Mouse (Mus musculus) natural killer cell, adult 2 months (primary cell): ENCODE measurements around the gene Igflr1.

Source experiments
- DNase-seq, 2 experiments: peaks; one replicate each; pipeline ENCODE4 v3.0.0; 2022; ENCODE audit warnings: low spot score in 2 of 2

Igflr1 gene

GRCm38 (mm10) chr7:30613529-30614112 is 48.4 kb downstream of the Igflr1 start:
- DNase-seq = peak; percentile 39 to 56

- peak in 1 of 2 experiments; percentile 13 for DNase-seq
These were observed 49.2 kb downstream of the Igflr1 start for GRCm38 (mm10) chr7:30614454-30614853.

GRCm38 (mm10) chr7:30615049-30615760 is 50.0 kb downstream of the Igflr1 start:
- no peak for DNase-seq
